Mouse (Mus musculus) brain, embryonic 14.5 days (tissue): Measurements from ENCODE around the gene Bcat1.

Experiments
- CTCF ChIP-seq: fragments of 200-500 bp; IDR thresholded peaks from 2 replicates; pipeline ENCODE4 v1.5.1; 2012; ENCODE audit warnings: inconsistent platforms, mild to moderate bottlenecking, moderate library complexity, borderline replicate concordance; ENCODE audit not compliant: insufficient read depth, insufficient read length; ENCODE audit errors: extremely low read depth
- POLR2A ChIP-seq: fragments of 200-500 bp; IDR thresholded peaks from 2 replicates; pipeline ENCODE4 v1.6.1; 2012; ENCODE audit warnings: mild to moderate bottlenecking, inconsistent platforms, borderline replicate concordance; ENCODE audit not compliant: poor library complexity, insufficient read depth, insufficient read length, severe bottlenecking; ENCODE audit errors: extremely low read depth

DNA sequence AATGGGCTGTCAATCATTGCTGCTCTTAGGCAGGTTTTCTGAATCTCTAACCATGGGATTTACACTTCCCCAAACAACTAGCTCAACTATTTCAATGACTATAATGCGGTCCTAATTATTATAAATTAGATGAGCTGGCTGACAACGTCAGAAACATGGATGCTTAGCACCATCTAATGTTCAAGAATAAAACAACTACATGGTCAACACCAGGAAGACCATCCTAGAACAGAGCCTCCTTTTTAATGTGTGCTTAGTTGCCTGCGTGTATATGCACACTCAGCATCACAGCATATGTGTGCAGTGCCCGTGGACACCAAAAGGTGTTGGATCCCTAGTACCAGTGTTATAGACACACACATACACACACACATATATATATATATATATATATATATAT, 111.8 kb downstream of the Bcat1 start:
- TF ChIP-seq POLR2A (no peak), CTCF (peak; percentile 31; the same call in 1 of the 2 replicates)
